Mouse (Mus musculus) 3T3-L1 (cell line): ENCODE data around the gene Hdac7.
A peak's percentile ranks its signal among the peaks of the same experiment; 100 is the strongest.
"Not testable (repeated sequence)": the region's sequence is repeated elsewhere in the genome, so short reads cannot be mapped to it uniquely, and the experiment has no call there.

Experiments used
- DNase-seq: peaks from one replicate; pipeline ENCODE4 v3.0.0-alpha.2; 2015; ENCODE audit warnings: low read depth, low spot score

Hdac7 gene

DNA sequence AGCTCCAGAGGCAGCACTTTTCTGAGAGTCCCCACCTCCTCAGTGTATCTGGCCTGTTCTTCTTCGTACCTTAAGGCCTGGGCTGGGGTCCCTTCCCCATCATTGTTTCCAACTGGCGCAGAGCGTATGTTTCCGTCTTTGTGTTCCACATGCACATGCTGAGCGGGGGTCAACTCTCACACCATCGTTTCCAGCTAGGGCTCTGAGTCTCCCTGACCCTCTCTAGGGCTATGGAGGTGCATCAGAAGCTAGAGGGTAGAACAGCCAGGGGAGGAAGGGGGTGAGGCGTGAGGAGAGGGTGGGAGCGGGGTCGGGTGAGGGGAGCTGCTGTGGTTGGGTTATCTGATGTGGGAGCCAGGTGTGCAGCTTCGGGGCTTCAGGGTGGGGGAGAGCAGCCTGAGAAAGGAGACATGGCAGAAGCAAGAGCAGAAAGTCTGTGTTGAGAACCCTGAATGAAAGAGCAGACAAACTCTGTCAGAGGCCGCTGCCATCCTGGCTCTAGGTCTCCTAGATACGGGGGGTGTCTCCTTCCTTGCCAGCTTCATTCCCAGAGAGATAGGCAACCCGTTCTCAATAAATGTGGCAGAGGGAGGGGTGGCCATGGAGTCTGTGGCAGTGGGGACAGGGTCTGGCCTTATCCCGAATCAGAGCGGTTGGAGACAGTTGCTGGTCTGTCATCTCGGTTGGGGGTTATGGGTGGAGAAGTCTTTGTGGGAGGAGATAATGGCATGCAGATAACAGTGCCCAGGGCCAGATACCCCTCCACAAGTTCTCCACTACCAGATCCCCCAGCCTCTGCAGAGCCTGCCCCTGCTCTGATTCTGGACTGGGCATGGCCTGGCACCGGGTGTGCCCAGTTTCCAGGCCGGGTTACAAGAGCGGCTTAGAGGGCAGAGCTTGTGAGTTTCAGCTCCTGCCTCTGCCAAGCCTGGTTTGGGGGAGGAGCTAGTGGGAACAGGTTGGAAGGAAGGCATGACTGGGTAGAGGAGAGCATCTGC lies at the start of gene Hdac7:
Gene Hdac7 (minus strand): TSS at position 466 of the 998 bp plus-strand sequence.
- no peak for DNase-seq

DNA sequence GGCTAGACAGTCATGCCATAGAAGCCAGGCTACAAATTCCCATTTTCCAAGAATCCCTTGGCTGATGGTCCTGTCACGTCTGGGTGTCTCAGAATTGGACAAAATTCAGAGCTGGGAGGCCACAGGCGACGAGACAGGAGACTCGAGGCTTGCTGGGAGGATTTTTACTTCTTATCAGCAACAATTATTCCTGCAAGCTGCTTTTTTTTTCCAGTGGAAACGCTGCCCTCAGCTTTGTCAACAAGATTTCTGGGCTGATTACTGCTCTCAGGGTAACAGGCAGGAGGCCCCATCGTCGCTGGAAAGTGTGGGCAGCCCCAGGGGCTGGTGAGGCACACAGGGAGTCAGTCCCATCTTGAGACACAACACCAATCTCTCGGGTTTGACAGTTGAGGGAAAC lies 48.2 kb upstream of the Hdac7 start:
- DNase-seq: no peak

DNA sequence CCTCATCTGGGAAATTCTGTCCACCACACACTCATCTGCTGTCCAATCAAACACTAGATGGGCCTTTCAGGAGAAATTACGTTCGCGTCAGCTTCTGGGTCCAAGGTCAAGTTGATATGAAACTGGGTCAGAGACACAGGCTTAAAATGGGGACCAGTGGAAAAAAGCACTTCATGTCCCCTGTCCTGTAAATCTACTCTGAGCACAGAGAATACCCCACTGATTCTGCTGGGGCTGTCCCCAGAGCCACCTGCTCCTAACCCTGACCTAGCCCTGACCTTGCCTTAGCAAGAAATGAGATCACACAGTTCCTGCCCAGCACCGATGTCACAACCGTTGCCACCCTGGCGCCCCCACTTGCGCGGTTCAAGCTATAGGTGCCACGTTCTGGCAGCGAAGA lies 46.1 kb upstream of the Hdac7 start:
- DNase-seq: no peak

DNA sequence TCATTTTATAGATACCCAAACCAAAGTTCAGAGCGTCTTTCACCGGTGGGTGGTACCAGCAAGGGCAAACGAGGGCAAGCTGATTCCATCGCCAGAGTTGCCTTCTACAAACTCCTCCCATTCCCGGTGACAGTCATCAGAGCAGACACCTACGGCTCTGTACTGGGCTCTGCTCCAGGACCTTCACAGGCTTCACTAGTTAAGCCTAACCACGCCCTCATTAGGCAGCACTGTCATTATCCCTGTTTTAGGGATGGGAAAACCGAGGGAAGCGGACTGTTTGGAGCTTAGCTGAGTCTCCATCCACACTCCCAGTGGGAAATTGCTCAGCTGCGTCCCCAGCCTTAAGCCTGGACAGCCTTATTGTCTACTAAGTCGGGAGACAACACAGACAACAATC lies 45.7 kb upstream of the Hdac7 start:
- no peak for DNase-seq

DNA sequence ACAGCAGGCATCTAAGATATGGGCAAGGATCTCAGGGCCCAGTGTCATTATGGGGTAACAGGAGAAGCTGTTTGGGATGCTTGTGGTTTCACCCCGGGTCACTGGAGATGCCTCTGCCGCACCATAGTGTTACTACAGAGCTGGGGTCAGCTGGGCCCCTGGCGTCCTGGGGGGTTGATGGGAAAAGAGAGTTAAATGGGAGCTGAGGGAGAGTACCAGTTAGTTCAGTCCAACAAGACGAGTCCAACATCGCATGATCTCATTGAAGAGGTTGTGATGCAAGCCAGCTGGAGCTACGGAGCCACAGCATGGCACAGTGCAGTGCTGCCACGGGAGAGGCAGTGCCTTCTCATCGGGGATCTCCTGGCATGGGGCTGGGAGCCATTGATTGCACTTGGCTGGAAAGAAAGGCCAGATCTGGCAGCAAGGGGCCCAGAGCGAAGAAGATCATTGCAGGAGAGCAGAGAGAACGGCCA lies 43.3 kb upstream of the Hdac7 start:
- peak; percentile 58 for DNase-seq

DNA sequence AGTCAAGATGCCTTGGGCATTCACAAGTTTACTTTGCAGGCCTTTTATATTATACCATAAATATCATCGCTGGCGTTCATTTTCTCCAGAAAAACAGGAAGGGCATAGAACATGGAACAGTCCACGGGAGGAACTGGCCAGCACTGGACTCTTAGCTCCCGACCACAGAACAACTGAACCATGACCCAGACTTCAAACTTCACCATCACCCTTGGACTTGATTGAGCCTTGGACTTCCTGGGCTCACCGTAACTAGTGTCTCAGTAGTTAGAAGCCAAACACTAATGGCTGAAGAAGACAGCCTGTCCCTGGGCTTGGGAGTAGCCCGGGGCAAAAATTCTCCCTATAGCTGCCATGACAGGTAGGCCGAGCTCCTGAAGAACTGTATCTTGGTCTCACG lies 37.1 kb upstream of the Hdac7 start:
- no peak for DNase-seq

DNA sequence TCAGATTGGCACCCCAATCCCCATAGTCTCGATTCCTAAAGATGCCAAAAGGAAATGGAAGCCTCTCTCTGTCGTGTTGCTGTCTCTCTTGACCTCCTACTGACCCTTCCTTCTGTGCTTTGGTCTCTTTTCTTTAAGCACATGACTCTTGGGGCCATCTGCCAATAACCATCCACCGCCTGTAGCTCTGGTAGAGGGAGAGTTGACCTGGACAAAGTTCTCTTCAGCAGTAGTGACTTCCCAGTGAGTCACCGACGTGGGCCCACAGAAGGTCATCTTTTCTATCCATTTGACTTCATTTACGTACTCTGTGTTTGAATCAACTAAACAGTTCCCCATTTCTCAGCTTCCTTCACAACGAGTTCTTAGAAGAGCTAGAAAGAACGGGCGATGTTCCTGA lies 36.1 kb upstream of the Hdac7 start:
- DNase-seq: no peak

DNA sequence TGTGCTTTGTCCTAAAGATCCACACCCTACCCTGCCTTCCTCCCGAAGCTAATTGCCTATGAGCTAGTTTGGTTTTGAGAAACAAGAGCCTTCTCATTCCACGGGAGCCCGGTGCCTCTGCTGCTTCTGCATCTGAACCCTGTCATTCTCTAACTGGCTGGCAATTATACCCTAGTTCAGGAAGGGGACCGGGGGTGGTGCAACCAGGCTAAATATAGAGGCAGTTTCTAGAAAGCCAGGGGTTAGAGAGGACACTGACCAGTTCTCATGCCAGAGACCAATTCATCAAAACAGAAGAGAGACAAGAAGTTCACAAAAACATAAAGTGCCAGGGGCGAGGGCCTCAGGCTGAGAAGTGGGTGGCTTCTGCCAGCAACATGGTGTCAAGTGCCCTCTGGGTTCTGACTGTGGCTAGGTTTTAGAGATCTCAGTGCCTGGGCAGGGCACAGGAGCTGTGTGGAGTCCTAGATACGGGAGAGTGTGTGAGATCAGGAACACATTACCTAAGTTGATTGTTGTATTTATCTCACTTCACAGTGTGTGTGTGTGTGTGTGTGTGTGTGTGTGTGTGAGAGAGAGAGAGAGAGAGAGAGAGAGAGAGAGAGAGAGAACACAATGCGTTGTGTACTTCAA lies 34.5 kb upstream of the Hdac7 start:
- peak; percentile 24 for DNase-seq

DNA sequence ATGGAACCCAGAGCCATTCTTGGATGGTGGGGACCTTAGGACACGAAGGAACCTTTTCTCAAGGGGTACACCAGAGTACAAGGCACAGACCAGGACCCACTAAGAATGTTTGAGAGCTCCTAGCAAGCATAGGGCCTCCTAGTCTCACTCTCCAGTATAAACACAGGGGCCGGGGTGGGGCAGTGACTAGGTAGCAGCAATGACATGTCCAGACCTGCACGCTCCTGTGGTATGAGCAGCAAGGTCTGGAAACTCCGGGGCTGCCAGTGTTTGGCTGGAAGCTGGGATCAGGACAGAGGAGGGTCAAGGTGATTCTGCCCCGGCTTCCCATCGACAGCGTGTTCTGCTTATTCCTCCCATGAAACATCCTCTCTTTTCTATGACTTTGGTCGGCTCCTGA lies 31.5 kb upstream of the Hdac7 start:
- DNase-seq: no peak

DNA sequence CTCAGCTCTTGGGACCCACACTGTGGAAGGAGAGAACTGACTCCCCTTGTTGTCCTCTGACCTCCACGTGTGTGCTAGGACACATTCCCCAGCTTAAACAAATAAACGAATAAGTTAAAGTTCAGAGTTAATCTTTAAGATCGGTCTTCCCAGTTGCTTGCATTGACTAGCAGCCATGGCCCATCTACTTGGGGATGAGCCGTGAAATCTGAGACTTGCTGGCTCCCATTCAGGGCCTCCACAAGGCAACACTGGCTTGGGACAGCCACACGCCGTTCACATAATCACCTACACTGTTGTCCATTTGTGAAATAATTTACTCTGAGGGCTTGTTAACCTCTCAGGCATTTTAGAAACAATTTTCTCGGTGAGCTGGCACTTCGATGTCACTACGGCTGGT lies 29.4 kb upstream of the Hdac7 start:
- no peak for DNase-seq

DNA sequence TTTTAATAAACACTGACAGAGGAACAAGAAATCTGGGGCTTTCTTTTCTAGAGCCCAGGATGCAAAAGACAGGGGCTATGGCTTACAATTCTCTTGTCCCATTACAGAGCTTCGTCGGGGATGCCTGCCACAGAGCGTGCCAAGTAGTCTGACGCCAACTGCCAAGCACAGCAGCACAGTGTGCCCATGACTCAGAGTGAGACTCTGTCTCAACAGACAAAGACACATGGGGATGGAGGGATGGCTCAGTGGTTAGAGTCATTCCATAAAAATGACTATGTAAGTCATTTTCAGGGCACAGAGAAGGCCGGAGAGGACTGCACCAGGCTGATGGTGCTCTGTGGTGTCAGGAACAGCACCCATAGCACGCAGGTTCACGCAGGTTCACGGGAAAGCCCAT lies 27.9 kb upstream of the Hdac7 start:
- DNase-seq: peak; percentile 57

DNA sequence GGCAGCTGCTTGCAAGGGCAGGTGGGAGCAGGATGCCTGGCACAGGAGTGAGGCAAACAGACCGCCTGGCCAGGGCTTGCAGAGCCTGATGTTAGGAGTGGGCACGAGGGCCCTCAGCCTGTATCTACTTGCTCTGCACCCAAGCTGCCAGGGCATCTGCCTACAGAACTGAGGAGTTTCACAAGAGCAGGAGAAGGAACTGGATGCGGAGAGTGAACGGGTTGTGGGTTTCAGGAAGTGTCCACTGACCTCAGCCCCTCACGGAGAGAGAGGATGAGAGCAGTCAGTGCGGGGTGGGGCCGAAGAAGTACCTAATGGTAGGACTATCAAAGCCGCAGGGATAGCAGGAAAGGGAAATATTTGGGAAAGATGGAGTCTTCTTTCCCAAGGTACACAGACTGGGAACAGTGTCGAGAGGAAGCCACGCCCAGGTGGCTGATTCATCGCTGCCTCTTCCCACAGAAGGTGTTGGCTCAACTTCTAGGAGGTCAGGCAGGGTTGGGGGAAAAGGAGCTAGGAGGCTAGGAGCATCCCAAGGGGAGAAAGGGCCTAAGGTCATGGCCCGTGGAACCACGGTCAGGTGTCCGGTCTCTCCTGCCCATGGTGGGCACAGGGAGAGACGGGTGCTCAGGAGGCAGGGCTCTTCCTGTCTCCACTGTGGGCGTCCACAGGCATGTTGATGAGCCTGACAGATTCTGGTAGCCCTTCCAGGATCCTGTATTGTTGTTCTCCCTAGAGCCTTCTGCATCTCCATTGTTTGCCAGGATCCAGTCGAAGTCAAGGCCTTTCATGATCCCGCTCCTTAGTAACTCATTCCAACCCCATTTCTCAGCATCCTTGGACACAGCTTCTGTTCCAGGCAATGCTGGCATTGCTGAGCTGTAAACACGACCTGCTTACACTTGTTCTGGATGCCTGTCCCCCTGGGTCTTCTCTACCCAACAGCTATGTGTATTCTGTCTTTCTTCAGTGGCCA lies 27.0 kb upstream of the Hdac7 start:
- DNase-seq: peak; percentile 82

DNA sequence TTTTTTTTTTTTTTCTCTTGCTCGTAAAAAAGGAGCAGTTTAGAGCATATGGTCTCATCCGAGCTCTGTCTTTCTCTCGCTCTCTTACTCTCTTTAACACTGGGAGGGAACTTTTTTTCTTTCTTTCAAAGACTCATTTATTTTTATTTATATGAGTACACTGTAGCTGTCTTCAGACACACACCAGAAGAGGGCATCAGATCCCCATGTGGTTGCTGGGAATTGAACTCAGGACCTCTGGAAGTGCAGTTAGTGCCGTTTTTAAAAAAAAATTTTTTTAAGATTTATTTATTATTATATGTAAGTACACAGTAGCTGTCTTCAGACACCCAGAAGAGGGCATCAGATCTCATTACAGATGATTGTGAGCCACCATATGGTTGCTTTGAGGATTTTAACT lies 25.8 kb upstream of the Hdac7 start:
- not testable (repeated sequence) for DNase-seq

DNA sequence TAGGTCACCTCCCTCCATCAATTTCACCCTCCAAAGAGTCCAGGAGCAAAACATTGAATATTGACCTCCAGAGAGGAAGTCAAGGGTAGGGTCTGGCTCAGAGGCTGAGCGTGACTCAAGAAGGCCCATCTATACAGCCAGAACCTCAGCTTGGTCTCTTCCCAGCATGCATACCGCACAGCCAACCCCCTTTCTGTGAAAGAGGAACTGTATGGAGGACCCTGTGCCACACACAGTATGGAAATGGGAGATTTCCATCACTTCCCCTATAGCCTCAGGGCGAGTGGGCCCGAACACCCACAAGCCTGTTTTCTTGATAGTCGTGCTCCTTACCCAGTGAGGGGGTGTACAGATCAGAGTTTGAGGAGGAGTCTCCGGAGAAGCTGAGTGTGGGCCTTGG lies 24.7 kb upstream of the Hdac7 start:
- no peak for DNase-seq

DNA sequence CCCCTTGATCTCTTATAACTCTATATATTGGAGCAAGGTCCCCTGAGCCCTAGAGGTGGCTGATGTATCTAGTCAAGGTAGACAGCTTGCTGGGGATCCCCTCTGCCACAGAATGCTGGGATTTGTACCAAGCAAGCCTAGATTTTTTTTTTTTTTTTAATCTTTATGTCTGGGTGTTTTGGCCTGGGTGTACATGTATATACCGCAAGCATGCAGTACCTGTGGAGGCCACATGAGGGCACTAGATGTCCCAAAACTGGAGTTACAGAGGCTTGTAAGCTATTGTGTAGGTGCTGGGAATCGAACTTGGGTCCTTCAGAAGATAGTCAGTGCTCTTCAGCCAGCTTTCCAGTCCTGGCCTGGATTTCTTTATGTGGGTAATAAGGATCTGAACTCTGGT lies 21.7 kb upstream of the Hdac7 start:
- DNase-seq: peak; percentile 30

DNA sequence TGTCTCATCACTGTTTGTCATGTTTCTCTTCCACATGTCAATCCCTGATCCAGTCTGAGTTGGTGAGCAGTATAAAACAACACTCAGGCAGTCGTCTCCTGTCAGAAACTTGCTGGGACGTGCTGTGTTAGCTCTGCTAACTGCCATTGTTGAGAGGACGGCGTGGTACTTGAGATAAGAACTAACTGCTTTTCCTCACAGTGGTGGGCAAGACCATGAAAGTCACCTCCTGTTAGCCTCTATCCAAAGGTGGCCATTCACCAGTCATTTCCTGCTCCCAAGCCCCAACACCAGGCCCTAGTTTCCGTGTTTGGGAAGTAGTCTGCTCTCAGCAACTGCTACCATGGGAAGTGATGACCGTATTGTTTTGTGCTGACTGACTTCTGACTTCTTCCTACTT lies 20.9 kb upstream of the Hdac7 start:
- DNase-seq: no peak

DNA sequence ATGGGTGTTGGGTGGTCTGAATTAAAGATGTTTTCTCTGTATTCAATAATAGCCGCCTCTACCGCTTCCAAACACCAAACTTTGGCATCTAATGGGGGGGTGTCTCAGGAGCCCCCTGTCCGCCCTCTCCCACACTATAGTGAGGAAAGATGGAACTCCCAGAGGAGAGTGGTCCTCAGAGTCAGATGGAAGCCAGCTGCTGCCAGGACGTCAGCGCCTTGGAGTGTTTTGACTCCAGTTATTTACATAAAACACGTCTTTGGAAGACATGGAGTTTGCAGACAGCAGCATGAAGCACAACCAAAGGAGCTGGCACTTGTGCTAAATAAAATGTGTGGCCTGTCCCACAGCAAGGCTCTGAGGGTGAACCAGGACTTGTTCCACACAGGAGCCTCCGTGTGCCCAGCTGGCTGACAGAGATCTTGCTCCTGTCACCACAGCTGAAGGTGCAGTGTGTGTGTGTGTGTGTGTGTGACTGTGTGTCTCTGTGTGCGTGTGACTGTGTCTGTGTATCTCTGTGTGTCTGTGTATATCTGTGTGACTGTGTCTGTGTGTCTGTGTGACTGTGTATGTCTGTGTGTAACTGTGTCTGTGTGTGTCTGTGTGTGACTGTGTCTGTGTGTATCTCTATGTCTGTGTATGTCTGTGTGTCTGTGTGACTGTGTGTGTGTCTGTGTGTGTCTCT lies 20.2 kb upstream of the Hdac7 start:
- no peak for DNase-seq

DNA sequence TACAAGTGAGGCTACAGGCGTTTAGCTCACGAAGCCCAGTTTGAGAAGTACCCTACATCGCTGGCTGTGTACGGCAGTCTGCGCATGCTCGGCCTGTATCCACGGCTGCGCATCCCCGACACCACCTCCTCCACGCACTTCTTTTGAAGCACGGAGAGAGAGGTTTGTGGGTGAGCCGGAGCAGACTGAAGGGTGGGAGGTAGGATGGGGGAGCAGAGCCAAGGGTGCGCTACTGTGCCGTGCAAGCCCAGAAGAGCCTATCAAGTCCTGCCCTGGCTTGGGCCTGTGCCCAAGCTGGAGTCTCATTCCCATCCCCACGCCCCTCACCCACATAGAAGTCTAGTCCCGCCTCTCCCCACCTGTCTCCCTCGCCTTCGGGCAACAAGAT lies 19.2 kb upstream of the Hdac7 start:
- no peak for DNase-seq

DNA sequence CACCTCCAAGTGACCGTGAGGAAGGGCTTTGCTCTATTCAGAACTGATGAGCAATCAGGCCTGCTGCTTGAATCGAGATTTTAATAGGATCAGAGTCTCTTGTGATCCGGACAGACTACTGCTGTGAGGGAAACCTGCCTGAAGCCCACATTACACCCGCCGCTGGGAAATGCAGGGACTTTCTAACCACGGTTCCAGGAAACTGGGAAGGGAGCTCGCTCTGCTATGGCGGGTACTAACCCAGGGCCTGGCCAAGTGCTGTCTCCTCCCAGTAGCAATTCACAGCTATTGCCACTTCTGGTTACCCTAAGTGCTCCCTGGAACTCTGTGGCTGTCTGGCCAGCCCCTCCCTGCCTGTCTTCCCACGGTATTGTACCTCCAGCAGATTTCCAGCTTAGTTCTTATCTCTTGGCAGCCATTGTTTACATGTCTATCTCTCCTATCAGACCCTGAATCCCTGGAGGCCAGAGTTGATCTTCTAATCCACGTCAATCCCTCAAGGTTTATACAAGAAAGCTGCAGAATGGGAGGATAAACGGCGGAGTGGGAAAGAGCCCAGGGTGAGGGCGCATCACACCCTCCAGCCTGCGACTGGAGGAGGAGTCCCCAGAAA lies 18.7 kb upstream of the Hdac7 start:
- no peak for DNase-seq

DNA sequence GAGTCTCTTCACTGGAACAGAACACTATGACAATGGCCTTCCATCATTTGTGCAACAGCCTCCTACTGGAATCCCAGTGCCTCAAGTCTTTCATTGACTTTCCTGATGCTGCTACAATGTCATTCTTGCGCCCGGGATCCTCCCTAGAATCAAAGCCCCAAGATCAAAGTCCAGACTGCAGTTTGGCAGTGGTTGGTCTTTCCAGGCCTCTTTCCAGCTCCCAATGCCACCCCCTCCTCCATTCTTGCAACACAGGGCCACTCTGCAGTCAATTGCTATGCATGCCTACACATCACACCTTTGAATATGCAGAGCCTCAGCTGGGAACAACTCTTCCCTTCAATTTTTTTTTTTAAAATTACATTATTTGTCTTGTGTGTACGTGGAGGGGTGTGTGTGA lies 16.1 kb upstream of the Hdac7 start:
- DNase-seq: no peak

DNA sequence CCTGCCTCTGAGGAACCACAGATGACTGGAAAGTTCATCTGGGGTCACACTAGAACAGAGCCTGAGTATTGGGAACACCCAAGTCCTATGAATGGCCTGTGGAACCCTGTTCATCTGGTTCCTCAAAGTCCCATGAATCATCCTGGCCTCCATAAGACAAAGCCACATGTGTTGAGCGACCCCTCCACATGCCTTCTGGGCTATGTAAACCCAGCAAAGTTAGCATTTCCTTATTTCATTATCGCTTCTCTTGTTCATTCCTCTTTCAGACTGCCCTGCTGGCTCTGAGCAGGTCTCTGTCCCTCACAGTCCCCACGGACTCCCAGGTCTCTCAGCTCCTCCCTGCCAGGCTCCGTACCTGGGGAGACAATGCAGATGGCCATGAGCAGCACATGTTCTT lies 14.1 kb upstream of the Hdac7 start:
- no peak for DNase-seq
